Mouse (Mus musculus) liver, postnatal 0 days (tissue): Measurements from ENCODE around the gene Ski.

Experiments used
- CTCF ChIP-seq: sonication (generic); IDR thresholded peaks from 2 replicates; pipeline ENCODE4 v1.5.1; 2016; ENCODE audit warnings: antibody characterized with exemption, low read depth
- EP300 ChIP-seq: IDR thresholded peaks from 2 replicates; pipeline ENCODE4 v1.6.1; 2016; ENCODE audit warnings: antibody characterized with exemption, low read depth, mild to moderate bottlenecking

DNA sequence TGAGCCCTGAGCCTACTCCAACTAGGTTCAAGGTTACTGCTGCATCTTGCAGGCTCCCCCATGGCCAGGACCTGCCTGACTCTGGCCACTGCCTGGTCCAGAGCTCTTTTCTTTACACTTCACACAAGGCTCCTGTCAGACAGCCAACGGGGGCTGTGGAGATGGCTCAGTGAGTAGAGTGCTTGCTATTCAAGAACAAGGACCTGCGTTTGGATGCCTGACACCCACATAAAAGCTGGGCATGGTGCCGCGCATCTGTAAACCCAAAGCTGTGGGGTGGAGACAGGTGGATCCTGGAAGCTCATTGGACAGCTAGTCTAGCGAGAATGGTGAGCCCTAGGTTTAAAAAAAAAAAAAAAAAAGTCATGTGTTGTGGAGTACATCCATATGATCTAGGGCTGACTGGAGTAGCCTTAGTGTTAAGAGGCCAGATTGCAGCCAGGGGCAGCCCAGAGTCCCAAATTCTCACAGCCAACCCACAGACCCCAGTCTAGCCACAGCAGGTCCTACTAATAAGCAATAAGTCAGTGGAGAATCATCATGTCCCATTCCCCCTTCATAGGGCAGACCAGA is 50.3 kb downstream of the Ski start:
- no peak for TF ChIP-seq CTCF
- no peak for TF ChIP-seq EP300
